Mouse (Mus musculus): Measurements from ENCODE around the gene Glrp1. TPM values are rescaled to one million over a fixed set of nuclear protein-coding genes. Genes with fewer than 3 reads are reported as not detected.

Gene Glrp1
- polyA plus RNA-seq, 1 experiment from 2014 or later = not detected

DNA sequence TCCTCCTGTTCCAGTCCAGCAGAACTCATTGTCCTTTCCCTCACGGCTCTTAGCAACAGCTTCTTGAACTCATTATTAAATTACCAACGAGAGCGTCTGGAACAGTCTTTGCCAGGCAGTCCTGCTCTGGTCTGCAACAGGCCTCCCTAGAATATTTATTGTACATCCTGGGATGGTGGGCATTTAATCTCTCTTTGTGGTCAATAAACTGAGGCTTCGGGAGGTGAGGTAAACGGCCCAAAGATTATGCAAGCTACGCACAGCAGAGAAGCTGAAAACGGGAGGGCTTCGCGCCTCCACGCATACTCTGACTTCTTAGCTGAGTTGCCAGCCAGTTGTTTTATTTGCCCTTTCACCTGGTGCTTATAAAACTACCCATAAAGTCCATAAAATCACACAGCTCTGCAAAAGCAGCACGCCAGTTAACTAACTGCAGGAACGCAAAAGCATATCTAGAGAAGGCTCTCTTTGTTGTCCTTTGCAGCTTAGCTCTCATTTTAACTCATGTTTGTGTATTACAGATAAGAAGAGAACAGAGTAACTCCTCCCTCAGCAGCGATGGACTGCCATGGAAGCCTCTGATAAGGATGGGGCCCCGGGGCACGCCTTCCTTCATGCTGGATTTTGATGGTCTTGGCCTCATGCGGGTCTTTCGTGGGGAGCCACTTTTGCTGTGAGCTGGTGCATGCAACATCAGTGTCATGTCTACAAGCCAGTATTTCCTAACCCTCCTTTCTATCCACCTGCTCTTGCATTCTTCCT is 18.1 kb downstream of the Glrp1 start:
- WGBS = 71% methylated on average over 17 of the region's 17 CpGs
- no peaks in the 10 kb centered on the region for H3K27me3 ChIP-seq
- ATAC-seq (ENCODE audit: low read depth) = no peak
- H3K4me1 ChIP-seq (replicated peaks) = peaks cover 7% of the 10 kb centered on the region; the same call in 1 of the 2 replicates
- no peaks in the 10 kb centered on the region for H3K9me3 ChIP-seq
- H3K36me3 ChIP-seq = no peaks in the 10 kb centered on the region
- H3K4me3 ChIP-seq = no peak overlapping the region
- H3K9ac ChIP-seq = no peak overlapping the region
- no peak overlapping the region for H3K27ac ChIP-seq (replicated peaks)
- no peak overlapping the region for H3K4me2 ChIP-seq

DNA sequence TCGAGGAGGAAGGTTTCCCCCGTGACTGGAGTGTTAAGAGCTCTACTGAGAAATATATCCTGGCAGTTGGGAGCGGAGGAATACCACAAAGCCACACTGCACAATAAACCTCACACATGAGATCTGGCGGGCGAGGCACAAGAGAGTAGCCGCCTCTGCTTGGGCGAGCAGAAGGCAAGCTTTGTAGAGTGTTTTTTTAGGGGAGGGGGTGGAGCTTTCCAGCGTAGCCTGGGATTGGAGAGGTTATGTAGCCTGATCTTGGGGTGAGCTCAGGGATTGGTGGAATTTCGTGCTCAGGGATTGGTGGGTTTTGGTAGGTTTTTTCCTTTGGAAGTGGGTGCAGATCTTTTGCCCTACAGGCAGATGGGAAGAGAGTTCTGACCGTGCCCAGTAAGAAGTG is 19.7 kb downstream of the Glrp1 start:
- no peak overlapping the region for H3K27ac ChIP-seq (replicated peaks)
- no peak overlapping the region for H3K4me3 ChIP-seq
- ATAC-seq (ENCODE audit: low read depth) = no peak
- H3K4me1 ChIP-seq (replicated peaks) = peaks cover 13% of the 10 kb centered on the region; the same call in 1 of the 2 replicates
- 91% methylated on average over 10 of the region's 10 CpGs for WGBS
- H3K36me3 ChIP-seq = no peaks in the 10 kb centered on the region
- no peak overlapping the region for H3K9ac ChIP-seq
- H3K4me2 ChIP-seq = no peak overlapping the region
- H3K27me3 ChIP-seq = no peaks in the 10 kb centered on the region
- no peaks in the 10 kb centered on the region for H3K9me3 ChIP-seq

DNA sequence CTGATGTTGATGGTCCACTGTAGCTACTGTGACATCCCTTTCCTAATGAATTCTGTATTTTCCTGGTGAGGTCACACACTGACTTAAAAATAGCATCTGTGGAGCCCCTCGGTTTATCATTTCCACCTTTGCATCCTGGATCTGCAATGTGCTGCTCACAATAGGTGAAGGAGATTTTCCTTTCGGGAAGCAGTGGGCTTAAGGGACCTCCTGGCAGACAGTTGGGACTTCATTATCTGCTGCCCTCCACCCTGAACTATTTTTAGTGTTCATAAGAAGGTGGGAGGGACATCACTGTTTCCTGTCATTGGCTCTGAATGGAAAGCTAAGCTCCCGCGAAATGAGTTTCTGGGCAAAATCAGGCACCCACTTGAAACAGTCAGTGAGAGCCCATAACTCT is 20.9 kb downstream of the Glrp1 start:
- H3K27ac ChIP-seq (replicated peaks) = no peak overlapping the region
- H3K4me3 ChIP-seq = no peak overlapping the region
- H3K4me1 ChIP-seq (replicated peaks) = peaks cover 13% of the 10 kb centered on the region; the same call in 1 of the 2 replicates
- H3K9ac ChIP-seq = no peak overlapping the region
- no peak for ATAC-seq (ENCODE audit: low read depth)
- H3K27me3 ChIP-seq = no peaks in the 10 kb centered on the region
- H3K4me2 ChIP-seq = no peak overlapping the region
- no peaks in the 10 kb centered on the region for H3K36me3 ChIP-seq
- 69% methylated on average over 4 of the region's 4 CpGs for WGBS
- H3K9me3 ChIP-seq = no peaks in the 10 kb centered on the region

DNA sequence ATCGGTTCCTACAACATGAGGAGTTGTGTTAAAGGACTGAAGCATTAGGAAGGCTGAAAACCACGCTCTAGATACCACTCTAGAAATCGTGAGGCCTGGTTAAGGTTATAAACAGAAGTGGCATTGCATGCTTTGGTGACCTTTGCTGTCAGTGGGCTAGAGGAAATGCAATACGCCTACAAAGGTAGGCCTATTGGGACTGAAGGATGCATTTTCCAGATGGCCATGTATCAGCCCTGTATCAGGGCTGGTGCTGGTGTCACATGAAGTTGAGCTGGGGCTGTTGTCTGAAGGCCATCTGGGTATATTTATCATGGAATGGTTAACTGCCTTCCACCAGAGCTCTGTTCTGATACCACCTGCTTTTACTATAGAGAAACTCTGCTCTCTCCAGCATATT is 23.5 kb downstream of the Glrp1 start:
- Histone ChIP-seq H3K27ac (replicated peaks) (no peak overlapping the region), H3K4me3 (no peak overlapping the region), H3K4me1 (replicated peaks) (peaks cover 19% of the 10 kb centered on the region; the same call in 1 of the 2 replicates), H3K36me3 (no peaks in the 10 kb centered on the region), H3K9ac (no peak overlapping the region), H3K27me3 (no peaks in the 10 kb centered on the region), H3K9me3 (no peaks in the 10 kb centered on the region), H3K4me2 (no peak overlapping the region)
- 75% methylated on average over 4 of the region's 4 CpGs for WGBS
- no peak for ATAC-seq (ENCODE audit: low read depth)

DNA sequence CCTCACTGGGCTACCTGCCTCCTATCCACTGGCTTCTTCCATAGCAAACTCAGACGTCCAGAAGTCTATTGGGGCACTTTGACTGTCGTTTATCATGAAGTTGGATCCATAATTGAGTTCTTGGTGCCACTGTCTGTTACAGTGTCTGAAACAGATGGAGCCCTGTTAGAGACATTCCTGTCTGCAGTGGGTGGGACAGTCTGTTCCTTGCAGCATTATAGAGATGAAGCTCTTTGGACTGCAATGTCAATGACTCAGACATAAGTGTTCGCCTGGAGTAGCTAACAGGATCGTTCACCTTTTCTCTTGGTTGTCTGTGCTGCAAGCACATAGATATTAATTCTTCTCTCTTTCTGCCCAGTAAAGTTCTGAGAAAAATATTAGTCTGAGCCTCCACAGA is 25.8 kb downstream of the Glrp1 start:
- H3K4me1 ChIP-seq (replicated peaks) = peaks cover 19% of the 10 kb centered on the region; the same call in 1 of the 2 replicates
- no peaks in the 10 kb centered on the region for H3K9me3 ChIP-seq
- 85% methylated on average over 4 of the region's 4 CpGs for WGBS
- no peak overlapping the region for H3K27ac ChIP-seq (replicated peaks)
- ATAC-seq (ENCODE audit: low read depth) = no peak
- H3K27me3 ChIP-seq = no peaks in the 10 kb centered on the region
- H3K4me3 ChIP-seq = no peak overlapping the region
- H3K4me2 ChIP-seq = no peak overlapping the region
- no peaks in the 10 kb centered on the region for H3K36me3 ChIP-seq
- no peak overlapping the region for H3K9ac ChIP-seq

DNA sequence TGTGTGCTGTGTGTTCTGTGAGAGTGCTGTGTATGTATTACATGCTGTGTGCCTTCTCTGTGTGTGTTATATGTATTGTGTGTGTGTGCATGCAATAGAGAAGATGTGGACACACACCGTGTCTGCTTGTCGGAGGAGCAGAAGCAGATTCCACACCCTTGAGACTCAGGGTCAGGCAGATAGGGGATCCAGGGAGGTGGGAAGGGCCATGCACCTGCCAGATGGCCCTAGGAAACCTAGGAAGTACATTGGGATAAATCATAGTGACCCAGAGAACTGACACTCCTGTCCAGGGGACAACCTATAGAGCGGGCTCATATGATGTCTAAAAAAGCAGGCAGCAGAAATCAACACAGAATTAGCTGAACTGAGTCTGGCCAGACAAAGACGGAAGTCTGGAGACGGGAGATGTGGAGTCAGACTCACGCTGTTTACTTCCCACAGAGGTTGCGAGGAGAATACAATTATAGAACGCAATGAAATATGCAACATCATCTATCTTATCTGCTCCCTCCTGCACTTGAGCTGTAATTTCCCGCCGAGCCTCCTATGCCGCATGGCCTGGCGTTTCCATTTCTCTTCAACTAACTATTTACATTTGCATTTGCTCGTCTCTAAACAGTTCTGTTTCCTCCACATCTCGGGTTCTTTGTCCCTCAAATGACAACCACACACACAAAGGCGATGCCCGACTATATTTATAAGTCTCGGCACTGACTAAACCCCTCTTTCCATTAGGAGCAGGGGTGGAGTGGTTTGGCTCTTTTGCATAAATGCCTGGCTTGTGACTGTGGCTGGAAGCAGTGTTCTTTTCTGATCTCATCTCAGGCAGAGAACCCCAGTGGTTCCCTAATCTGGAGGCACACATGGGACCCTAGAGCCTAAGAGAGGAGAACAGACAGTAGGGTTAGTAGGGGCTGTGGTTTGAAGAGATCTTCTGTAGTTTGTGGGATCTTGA is 27.4 kb downstream of the Glrp1 start:
- peak; percentile 28; the same call in 1 of the 2 replicates for ATAC-seq (ENCODE audit: low read depth)
- WGBS = 60% methylated on average over 17 of the region's 17 CpGs

DNA sequence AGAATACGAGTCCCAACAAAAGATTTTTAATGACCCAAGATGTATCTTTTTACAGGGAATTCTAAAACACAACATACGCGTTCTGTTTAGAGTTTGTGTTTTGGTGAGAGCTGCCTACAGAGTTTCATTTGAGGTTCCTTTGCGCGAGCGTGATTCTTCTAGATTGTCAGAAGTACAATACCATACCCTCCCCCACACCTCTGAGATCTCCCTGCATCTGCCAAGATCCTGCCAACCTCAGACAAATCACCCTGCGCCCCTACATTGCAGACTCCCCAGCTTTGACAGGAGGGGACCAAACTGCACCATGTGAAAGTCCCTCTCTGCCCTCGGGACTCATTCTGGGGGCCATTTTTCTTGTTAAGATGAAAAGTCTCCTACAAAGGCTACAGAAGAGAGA is 29.3 kb downstream of the Glrp1 start:
- H3K9ac ChIP-seq = no peak overlapping the region
- H3K27me3 ChIP-seq = no peaks in the 10 kb centered on the region
- ATAC-seq (ENCODE audit: low read depth) = no peak
- no peak overlapping the region for H3K27ac ChIP-seq (replicated peaks)
- H3K4me3 ChIP-seq = no peak overlapping the region
- H3K9me3 ChIP-seq = no peaks in the 10 kb centered on the region
- H3K36me3 ChIP-seq = no peaks in the 10 kb centered on the region
- peaks cover 28% of the 10 kb centered on the region for H3K4me1 ChIP-seq (replicated peaks)
- H3K4me2 ChIP-seq = no peak overlapping the region
- 60% methylated on average over 8 of the region's 8 CpGs for WGBS

More for the DNA sequence above, 27.4 kb downstream of the Glrp1 start:
- peaks cover 29% of the 10 kb centered on the region for H3K4me1 ChIP-seq (replicated peaks)
- H3K9ac ChIP-seq = no peak overlapping the region; the same call in 1 of the 2 replicates
- no peak overlapping the region for H3K4me2 ChIP-seq
- H3K36me3 ChIP-seq = no peaks in the 10 kb centered on the region
- peak overlapping the region; percentile 47; the same call in 1 of the 2 replicates for H3K27ac ChIP-seq (replicated peaks)
- no peaks in the 10 kb centered on the region for H3K9me3 ChIP-seq
- no peak overlapping the region for H3K4me3 ChIP-seq
- H3K27me3 ChIP-seq = no peaks in the 10 kb centered on the region

DNA sequence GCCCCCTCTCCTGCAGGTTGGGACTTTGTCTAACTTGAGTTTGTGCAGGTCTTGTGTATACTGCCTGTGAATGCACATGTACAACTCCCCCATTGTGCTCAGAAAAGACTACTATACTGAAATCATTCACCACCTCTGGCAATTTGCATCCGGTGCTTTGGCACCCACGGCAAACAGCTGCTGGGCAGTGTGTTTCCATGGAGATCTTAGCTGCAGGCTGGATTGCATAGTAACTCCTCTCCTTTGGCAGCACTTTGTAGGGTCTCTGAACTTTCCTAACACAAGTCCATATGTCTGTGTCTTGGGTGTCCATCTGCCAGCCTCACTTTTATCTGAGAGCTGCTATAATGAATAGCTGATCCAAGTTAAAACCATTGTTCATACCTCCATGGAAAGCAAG is 31.7 kb downstream of the Glrp1 start:
- H3K27me3 ChIP-seq = no peaks in the 10 kb centered on the region
- WGBS = 4% methylated on average over 2 of the region's 2 CpGs
- no peaks in the 10 kb centered on the region for H3K9me3 ChIP-seq
- no peaks in the 10 kb centered on the region for H3K36me3 ChIP-seq
- no peak overlapping the region for H3K4me2 ChIP-seq
- H3K4me1 ChIP-seq (replicated peaks) = peaks cover 38% of the 10 kb centered on the region
- no peak overlapping the region for H3K9ac ChIP-seq
- no peak for ATAC-seq (ENCODE audit: low read depth)
- peak overlapping the region; percentile 11; the same call in 1 of the 2 replicates for H3K27ac ChIP-seq (replicated peaks)
- no peak overlapping the region for H3K4me3 ChIP-seq

DNA sequence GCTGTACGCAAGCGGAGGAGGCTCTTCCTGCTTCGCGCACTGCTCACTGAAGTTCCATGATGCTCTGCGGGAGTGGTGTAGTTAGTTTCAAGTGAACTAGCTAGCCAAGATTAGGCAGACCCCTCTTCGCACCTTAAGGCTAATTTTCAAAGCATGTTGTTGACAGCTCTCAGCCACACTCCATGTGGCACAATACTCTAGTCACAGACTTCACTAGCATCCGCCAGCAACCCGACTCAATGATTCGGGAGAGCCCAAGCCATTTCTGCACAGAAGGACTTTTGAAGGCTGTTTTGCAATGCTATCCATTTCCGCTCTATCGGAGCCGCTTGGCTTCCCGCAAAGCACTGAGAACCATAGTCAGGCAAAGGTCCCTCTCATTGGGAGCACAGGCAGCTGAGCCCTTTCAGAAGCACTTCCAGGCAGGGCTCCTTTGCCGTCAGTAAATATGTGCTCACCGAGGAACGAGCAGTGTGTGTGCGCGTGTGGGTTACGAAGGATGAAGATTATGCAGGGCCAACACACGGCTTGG is 33.2 kb downstream of the Glrp1 start:
- Histone ChIP-seq H3K9me3 (no peaks in the 10 kb centered on the region), H3K27me3 (no peaks in the 10 kb centered on the region), H3K4me2 (no peak overlapping the region), H3K4me3 (no peak overlapping the region), H3K36me3 (no peaks in the 10 kb centered on the region), H3K27ac (replicated peaks) (no peak overlapping the region), H3K9ac (no peak overlapping the region), H3K4me1 (replicated peaks) (peaks cover 25% of the 10 kb centered on the region)
- 93% methylated on average over 20 of the region's 20 CpGs for WGBS
- no peak for ATAC-seq (ENCODE audit: low read depth)

DNA sequence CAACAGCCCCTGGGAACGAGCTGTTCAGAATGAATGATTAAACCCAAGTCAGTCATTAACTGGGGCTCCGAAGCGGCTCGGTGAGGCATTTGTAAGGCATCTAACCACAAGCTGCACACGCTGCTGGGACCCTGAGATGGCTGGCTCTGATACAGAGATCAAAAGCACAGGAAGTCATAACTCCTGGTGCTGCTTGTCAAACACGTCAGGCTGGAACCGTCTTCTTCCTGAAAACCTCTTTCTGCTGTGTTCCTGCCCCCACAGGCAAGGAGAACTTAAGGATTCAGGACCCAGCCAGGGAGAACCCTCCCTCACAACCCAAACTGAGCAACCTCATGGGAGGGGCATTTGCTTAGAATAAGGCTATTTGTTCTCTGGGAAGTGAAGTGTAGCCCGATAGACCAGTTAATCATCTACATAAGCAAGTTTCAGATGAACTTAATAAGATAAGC is 34.3 kb downstream of the Glrp1 start:
- no peak for ATAC-seq (ENCODE audit: low read depth)

DNA sequence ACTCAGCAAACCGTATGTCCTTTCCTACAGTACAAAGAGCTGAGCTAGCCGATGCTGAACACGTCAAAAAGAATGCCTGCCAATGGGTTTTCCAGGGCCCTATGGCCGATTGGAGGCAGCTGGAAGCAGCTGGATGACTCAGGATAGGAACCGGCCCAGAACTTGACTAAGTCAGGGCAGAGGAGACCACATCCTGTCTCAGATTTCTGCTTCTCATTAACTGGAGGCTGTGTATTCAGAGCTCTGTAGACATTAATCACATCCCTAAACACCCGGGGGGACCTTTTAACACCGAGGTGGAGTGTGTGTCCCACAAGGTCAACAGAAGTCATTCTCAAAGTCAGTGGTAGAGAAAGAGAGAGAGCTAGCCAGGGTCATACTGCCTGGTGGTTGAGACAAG is 35.3 kb downstream of the Glrp1 start:
- Histone ChIP-seq H3K27me3 (no peaks in the 10 kb centered on the region), H3K27ac (replicated peaks) (no peak overlapping the region), H3K4me2 (no peak overlapping the region), H3K9me3 (no peaks in the 10 kb centered on the region), H3K4me3 (no peak overlapping the region), H3K36me3 (no peaks in the 10 kb centered on the region), H3K9ac (no peak overlapping the region), H3K4me1 (replicated peaks) (peaks cover 25% of the 10 kb centered on the region)
- ATAC-seq (ENCODE audit: low read depth) = no peak
- WGBS = 55% methylated on average over 7 of the region's 7 CpGs

More for the DNA sequence above, 34.3 kb downstream of the Glrp1 start:
- Histone ChIP-seq H3K4me1 (replicated peaks) (peaks cover 25% of the 10 kb centered on the region), H3K27me3 (no peaks in the 10 kb centered on the region), H3K36me3 (no peaks in the 10 kb centered on the region), H3K27ac (replicated peaks) (no peak overlapping the region), H3K9me3 (no peaks in the 10 kb centered on the region), H3K9ac (no peak overlapping the region), H3K4me3 (no peak overlapping the region), H3K4me2 (no peak overlapping the region)
- 20% methylated on average over 8 of the region's 8 CpGs for WGBS

DNA sequence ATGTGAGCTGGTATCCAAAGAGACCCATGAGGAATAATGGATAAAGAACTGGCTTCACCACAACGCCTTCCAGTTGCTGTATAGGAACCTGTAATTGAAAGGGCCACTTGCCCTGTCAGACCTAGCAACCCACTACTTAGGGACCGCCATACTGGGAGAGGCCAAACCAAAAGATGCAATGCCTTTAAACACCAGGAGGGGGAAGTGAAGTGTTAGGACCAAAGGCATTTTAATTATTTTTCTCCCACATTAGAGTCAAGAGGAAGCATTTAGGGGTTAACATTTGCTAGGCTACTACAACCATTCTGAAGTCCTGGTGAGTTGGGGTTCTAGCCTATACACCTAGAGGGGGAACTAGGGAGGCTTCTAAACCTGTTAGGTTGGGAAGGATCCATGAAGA is 36.0 kb downstream of the Glrp1 start:
- H3K4me1 ChIP-seq (replicated peaks) = peaks cover 25% of the 10 kb centered on the region
- no peaks in the 10 kb centered on the region for H3K27me3 ChIP-seq
- WGBS = 66% methylated on average over 2 of the region's 2 CpGs
- no peak overlapping the region for H3K4me2 ChIP-seq
- no peak overlapping the region for H3K4me3 ChIP-seq
- no peak for ATAC-seq (ENCODE audit: low read depth)
- H3K36me3 ChIP-seq = no peaks in the 10 kb centered on the region
- no peak overlapping the region for H3K9ac ChIP-seq
- H3K27ac ChIP-seq (replicated peaks) = no peak overlapping the region
- H3K9me3 ChIP-seq = no peaks in the 10 kb centered on the region

Data from neural tube, embryonic 13.5 days (tissue).